Mouse (Mus musculus) neural tube, embryonic 15.5 days (tissue): ENCODE measurements around the gene Traf3ip1. TPM values are rescaled to one million over a fixed set of nuclear protein-coding genes. Genes with fewer than 3 reads are reported as not detected.
A peak's percentile ranks its signal among the peaks of the same experiment; 100 is the strongest.

Source experiments
- ATAC-seq: fragments of 200-750 bp; cut with Nextera tagmentation; 2 replicates; pipeline ENCODE4 v1.8.0; 2017; ENCODE audit warnings: mild to moderate bottlenecking, moderate TSS enrichment, moderate library complexity; ENCODE audit not compliant: low FRiP score
- H3K27ac ChIP-seq: fragments of 300-500 bp; sonication (generic); replicated peaks from 2 replicates; pipeline ENCODE4 v1.5.1; 2015; ENCODE audit warnings: mild to moderate bottlenecking, inconsistent platforms
- H3K27me3 ChIP-seq: fragments of 300-500 bp; sonication (generic); replicated peaks from 2 replicates; pipeline ENCODE4 v1.6.1; 2015; ENCODE audit warnings: inconsistent platforms
- H3K36me3 ChIP-seq: fragments of 300-500 bp; sonication (generic); 2 replicates; pipeline ENCODE4 v1.6.1; 2015; ENCODE audit warnings: inconsistent platforms
- H3K4me1 ChIP-seq: fragments of 300-500 bp; sonication (generic); 2 replicates; pipeline ENCODE4 v1.6.1; 2015; ENCODE audit warnings: inconsistent platforms
- H3K4me2 ChIP-seq: fragments of 300-500 bp; sonication (generic); 2 replicates; pipeline ENCODE4 v1.6.1; 2015; ENCODE audit warnings: inconsistent platforms, mild to moderate bottlenecking, moderate library complexity
- H3K4me3 ChIP-seq: fragments of 300-500 bp; sonication (generic); replicated peaks from 2 replicates; pipeline ENCODE4 v1.5.1; 2015; ENCODE audit warnings: mild to moderate bottlenecking, inconsistent platforms
- H3K9ac ChIP-seq: fragments of 300-500 bp; sonication (generic); replicated peaks from 2 replicates; pipeline ENCODE4 v1.6.1; 2015; ENCODE audit warnings: mild to moderate bottlenecking, inconsistent platforms
- H3K9me3 ChIP-seq: fragments of 300-500 bp; sonication (generic); replicated peaks from 2 replicates; pipeline ENCODE4 v1.6.1; 2016; ENCODE audit warnings: inconsistent platforms
- WGBS: fragments of 180-500 bp; shearing (Covaris S2); methylation state at CpG from one replicate; pipeline ENCODE4 v1.1.7; 2015; ENCODE audit warnings: mixed read lengths; 5-methylcytosine and 5-hydroxymethylcytosine counted together
- polyA plus RNA-seq: library from polyadenylated mRNA; unstranded; fragments of >200 nt; fragmentation: Nextera tagmentation; extraction: Ambion mirVana; gene quantifications from 2 replicates; pipeline ENCODE4 v1.2.1, GENCODE M21; 2015

The Traf3ip1 gene
- polyA plus RNA-seq, 1 experiment from 2014 or later, result 10.0 TPM

DNA sequence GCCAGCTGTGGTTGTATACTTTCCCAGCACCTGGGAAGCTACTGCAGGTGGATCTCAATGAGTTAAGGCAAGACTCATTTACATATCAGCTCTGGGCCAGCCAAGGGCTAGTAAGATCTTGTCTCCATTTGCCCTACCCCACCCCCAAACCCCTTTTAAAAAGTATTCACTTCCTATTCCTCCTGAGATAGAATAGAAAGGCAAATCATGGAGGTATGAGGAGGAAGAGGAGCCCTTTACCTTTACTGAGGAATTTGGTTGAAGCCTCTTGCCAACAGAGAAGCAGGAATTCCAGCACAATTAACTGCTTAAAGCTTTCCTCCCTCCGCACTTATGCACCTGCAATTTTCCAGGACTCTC lies 44.1 kb downstream of the Traf3ip1 start:
- H3K27me3 ChIP-seq, result peaks cover 8% of the 10 kb centered on the region; the same call in 1 of the 2 replicates
- no peak overlapping the region for H3K9ac ChIP-seq
- H3K9me3 ChIP-seq, result no peaks in the 10 kb centered on the region
- H3K4me3 ChIP-seq, result no peak overlapping the region
- no peak overlapping the region for H3K4me2 ChIP-seq
- H3K36me3 ChIP-seq, result no peaks in the 10 kb centered on the region
- H3K4me1 ChIP-seq, result peaks cover 16% of the 10 kb centered on the region
- ATAC-seq, result no peak
- no peak overlapping the region for H3K27ac ChIP-seq
- WGBS, result 56% methylated on average over 1 of the region's 1 CpGs

DNA sequence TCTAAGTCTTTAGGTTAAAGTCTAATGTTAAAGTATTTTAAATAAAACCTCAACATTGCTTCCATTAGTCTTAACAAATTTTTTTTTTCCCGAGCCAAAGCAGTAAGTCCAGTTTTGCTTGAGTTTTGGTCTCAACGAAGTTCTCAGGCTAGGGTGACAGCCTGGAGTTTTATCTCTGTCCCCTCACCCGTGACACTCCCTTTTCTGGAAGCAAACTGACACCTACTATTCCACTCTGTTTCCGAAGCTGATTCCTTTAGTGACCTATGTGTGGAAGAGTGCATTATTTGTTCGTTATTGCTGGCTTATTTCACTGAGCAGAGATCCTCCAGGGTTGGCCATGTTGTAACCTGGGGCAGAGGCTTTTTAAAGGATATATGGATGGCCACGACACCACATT lies 44.8 kb downstream of the Traf3ip1 start:
- no peak for ATAC-seq
- peak overlapping the region; percentile 85; the same call in 1 of the 2 replicates for H3K4me3 ChIP-seq
- peaks cover 2% of the 10 kb centered on the region; the same call in 1 of the 2 replicates for H3K36me3 ChIP-seq
- 38% methylated on average over 6 of the region's 6 CpGs for WGBS
- H3K27me3 ChIP-seq, result peaks cover 8% of the 10 kb centered on the region; the same call in 1 of the 2 replicates
- H3K9ac ChIP-seq, result peak overlapping the region; percentile 91; the same call in 1 of the 2 replicates
- peaks cover 16% of the 10 kb centered on the region for H3K4me1 ChIP-seq
- no peaks in the 10 kb centered on the region for H3K9me3 ChIP-seq
- H3K27ac ChIP-seq, result no peak overlapping the region
- H3K4me2 ChIP-seq, result peak overlapping the region; percentile 95

GRCm38 (mm10) chr1:91539704-91540270 lies 45.3 kb downstream of the Traf3ip1 start:
- Histone ChIP-seq H3K27me3 (peaks cover 8% of the 10 kb centered on the region; the same call in 1 of the 2 replicates), H3K4me1 (peaks cover 16% of the 10 kb centered on the region), H3K9me3 (no peaks in the 10 kb centered on the region), H3K9ac (peak overlapping the region; percentile 91), H3K4me2 (peak overlapping the region; percentile 95), H3K4me3 (peak overlapping the region; percentile 85), H3K36me3 (peaks cover 7% of the 10 kb centered on the region; the same call in 1 of the 2 replicates), H3K27ac (peak overlapping the region; percentile 59)
- peak; percentile 53 for ATAC-seq
- 3% methylated on average over 22 of the region's 22 CpGs for WGBS

- Histone ChIP-seq H3K27me3 (peaks cover 8% of the 10 kb centered on the region; the same call in 1 of the 2 replicates), H3K9ac (peak within 1 kb of the TSS; percentile 91), H3K4me1 (peaks cover 16% of the 10 kb centered on the region), H3K27ac (peak within 1 kb of the TSS; percentile 70), H3K36me3 (peaks cover 12% of the 10 kb centered on the region), H3K9me3 (no peaks in the 10 kb centered on the region), H3K4me3 (peak within 1 kb of the TSS; percentile 85), H3K4me2 (peak within 1 kb of the TSS; percentile 95)
- peak; percentile 97 for ATAC-seq
- under 1% methylated on average over 41 of the region's 41 CpGs for WGBS
Measured at GRCm38 (mm10) chr1:91540271-91540826, 45.9 kb downstream of the Traf3ip1 start, which contains the start of gene Asb1. Gene Asb1 (plus strand): TSS chr1:91540544.

GRCm38 (mm10) chr1:91541042-91541592 lies 46.7 kb downstream of the Traf3ip1 start:
- peak overlapping the region; percentile 70 for H3K27ac ChIP-seq
- H3K4me2 ChIP-seq, result peak overlapping the region; percentile 95
- no peaks in the 10 kb centered on the region for H3K9me3 ChIP-seq
- H3K27me3 ChIP-seq, result peaks cover 7% of the 10 kb centered on the region; the same call in 1 of the 2 replicates
- H3K4me3 ChIP-seq, result peak overlapping the region; percentile 85
- WGBS, result 12% methylated on average over 15 of the region's 15 CpGs
- H3K9ac ChIP-seq, result peak overlapping the region; percentile 91
- peaks cover 16% of the 10 kb centered on the region for H3K36me3 ChIP-seq
- peaks cover 16% of the 10 kb centered on the region for H3K4me1 ChIP-seq
- ATAC-seq, result no peak

DNA sequence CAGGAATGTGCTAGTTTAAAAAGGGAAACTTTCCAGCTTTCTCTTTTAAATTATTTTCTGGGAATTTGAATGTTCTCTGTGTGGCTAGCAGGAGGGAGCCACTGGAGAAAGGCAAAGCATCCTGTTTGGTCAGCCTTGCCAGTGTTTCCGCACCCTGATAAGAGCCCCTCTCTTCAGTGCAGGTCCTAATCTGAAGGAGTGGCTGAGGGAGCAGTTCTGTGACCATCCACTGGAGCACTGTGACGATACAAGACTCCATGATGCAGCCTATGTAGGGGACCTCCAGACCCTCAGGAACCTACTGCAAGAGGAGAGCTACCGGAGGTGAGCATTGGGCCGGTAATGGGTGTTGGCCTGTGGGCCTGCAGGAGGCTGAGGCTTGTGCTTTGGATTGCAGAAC lies 49.5 kb downstream of the Traf3ip1 start:
- Histone ChIP-seq H3K36me3 (peaks cover 36% of the 10 kb centered on the region), H3K9ac (no peak overlapping the region), H3K4me1 (peaks cover 20% of the 10 kb centered on the region), H3K27ac (no peak overlapping the region), H3K9me3 (no peaks in the 10 kb centered on the region), H3K27me3 (no peaks in the 10 kb centered on the region), H3K4me3 (no peak overlapping the region), H3K4me2 (no peak overlapping the region)
- WGBS, result 94% methylated on average over 4 of the region's 4 CpGs
- no peak for ATAC-seq

- H3K36me3 ChIP-seq, result peaks cover 36% of the 10 kb centered on the region
- WGBS, result 94% methylated on average over 1 of the region's 1 CpGs
- H3K4me2 ChIP-seq, result no peak overlapping the region
- H3K4me3 ChIP-seq, result no peak overlapping the region
- no peak overlapping the region for H3K27ac ChIP-seq
- H3K27me3 ChIP-seq, result no peaks in the 10 kb centered on the region
- no peak for ATAC-seq
- H3K9me3 ChIP-seq, result no peaks in the 10 kb centered on the region
- H3K4me1 ChIP-seq, result peaks cover 20% of the 10 kb centered on the region
- no peak overlapping the region for H3K9ac ChIP-seq
Measured at GRCm38 (mm10) chr1:91545226-91545625, 50.8 kb downstream of the Traf3ip1 start.

GRCm38 (mm10) chr1:91547567-91547966 lies 53.1 kb downstream of the Traf3ip1 start:
- WGBS, result 45% methylated on average over 5 of the region's 5 CpGs
- no peak for ATAC-seq
- no peaks in the 10 kb centered on the region for H3K9me3 ChIP-seq
- H3K9ac ChIP-seq, result no peak overlapping the region
- no peak overlapping the region for H3K4me3 ChIP-seq
- H3K4me2 ChIP-seq, result no peak overlapping the region
- peaks cover 4% of the 10 kb centered on the region for H3K4me1 ChIP-seq
- no peaks in the 10 kb centered on the region for H3K27me3 ChIP-seq
- H3K36me3 ChIP-seq, result peaks cover 42% of the 10 kb centered on the region
- H3K27ac ChIP-seq, result no peak overlapping the region

- Histone ChIP-seq H3K9me3 (no peaks in the 10 kb centered on the region), H3K36me3 (peaks cover 53% of the 10 kb centered on the region), H3K27me3 (no peaks in the 10 kb centered on the region), H3K4me1 (peaks cover 4% of the 10 kb centered on the region), H3K27ac (no peak overlapping the region), H3K9ac (no peak overlapping the region), H3K4me2 (no peak overlapping the region), H3K4me3 (no peak overlapping the region)
- 84% methylated on average over 2 of the region's 2 CpGs for WGBS
- no peak for ATAC-seq
Measured at GRCm38 (mm10) chr1:91549073-91549472, 54.6 kb downstream of the Traf3ip1 start.

DNA sequence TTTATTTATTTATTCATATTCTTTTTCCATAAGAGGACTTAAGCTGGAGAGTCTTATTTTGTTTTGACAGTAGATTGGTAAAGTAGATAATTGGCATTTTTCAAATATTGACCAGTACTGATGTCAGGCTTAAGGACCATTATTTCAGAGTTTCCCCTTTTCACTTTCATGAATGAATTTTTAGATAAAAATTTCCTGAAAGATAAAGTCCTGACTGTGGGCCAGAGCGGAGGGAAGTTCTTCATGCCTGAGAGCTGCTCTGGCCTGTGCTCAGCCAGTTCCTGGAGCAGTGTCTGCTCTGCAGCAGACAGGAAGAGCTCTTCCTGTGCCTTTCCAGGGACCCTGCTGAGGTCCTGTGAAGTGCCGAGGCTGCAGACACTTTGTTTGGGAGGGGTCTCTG lies 62.7 kb downstream of the Traf3ip1 start:
- peaks cover 47% of the 10 kb centered on the region for H3K36me3 ChIP-seq

DNA sequence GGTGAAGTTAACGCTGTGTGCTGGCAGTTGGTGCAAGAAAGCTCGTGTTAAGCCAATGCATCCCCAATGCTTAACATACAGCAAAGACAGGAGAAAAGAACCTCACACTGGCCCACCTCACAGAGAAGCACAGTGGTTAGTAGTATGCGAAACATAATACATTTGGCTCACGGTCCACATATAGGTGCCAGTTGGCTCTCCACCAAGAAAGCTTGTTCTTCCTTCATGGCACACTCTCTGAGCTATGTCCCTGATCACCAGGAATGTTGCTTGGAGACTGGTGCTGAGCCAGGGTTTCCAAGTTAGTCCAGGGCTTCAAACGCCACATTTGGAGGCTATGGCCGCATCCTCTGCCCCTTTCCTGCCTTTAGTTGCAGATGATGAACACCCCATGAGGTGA lies 66.8 kb downstream of the Traf3ip1 start:
- ATAC-seq, result no peak
- Histone ChIP-seq H3K36me3 (peaks cover 9% of the 10 kb centered on the region), H3K4me1 (no peaks in the 10 kb centered on the region), H3K4me3 (no peak overlapping the region), H3K9ac (no peak overlapping the region), H3K4me2 (no peak overlapping the region), H3K27ac (no peak overlapping the region), H3K9me3 (no peaks in the 10 kb centered on the region), H3K27me3 (no peaks in the 10 kb centered on the region)
- WGBS, result 91% methylated on average over 6 of the region's 6 CpGs

More for the DNA sequence above, 62.7 kb downstream of the Traf3ip1 start:
- Histone ChIP-seq H3K4me1 (no peaks in the 10 kb centered on the region), H3K9me3 (no peaks in the 10 kb centered on the region), H3K4me2 (no peak overlapping the region), H3K27ac (no peak overlapping the region), H3K9ac (no peak overlapping the region), H3K4me3 (no peak overlapping the region), H3K27me3 (no peaks in the 10 kb centered on the region)
- ATAC-seq, result no peak
- 67% methylated on average over 2 of the region's 2 CpGs for WGBS
